19 mouse cellular contexts compared by ENCODE assay signal in the genomic region with DNA sequence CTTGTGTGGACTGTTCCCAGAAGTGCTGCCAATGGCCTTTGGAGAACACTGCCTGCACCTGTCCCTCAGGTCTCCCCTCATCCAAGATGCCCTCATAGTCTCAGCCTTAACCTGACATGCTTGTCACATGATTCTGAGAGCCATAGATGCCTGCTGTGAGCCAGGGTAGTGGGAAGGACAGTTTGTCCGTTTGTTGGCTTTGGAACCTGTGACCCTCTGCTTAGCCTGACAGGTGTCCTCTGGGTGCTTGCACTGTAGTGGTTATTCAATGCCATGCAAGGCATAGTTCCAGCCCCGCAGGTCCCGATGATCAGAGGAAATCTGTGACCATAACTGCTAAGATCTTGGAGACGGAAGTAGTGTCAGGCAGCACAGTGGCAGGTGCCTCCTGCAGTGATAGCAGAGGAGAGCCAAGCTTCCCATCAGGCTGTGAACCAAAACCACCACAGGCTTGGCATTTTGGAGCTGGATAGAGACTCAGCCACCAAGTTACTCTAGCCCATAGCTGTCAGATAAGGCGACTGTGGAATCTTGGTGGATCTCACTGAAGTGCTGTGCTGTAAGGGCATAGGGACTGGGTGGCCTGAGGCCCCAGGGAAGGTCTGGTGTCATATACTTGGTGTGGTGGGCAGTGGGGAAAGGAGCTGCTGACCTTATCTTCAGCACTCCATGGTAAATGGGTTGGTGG. TPM values are rescaled to one million over a fixed set of nuclear protein-coding genes. Genes with fewer than 3 reads are reported as not detected.
A peak's percentile ranks its signal among the peaks of the same experiment; 100 is the strongest.
DNase-seq lines count a peak whose midpoint lies in the region; ATAC-seq lines count a peak whose summit lies in the region.
"Had no signal": no experiment of that assay in that cellular context is flagged by ENCODE, and none has a peak within 500 bp of the region (broad histone marks: within the 10 kb centered on the region; RNA-seq: fewer than 3 reads in every experiment).

1700029I15Rik (plus strand) TSS at position 638 of the 688 bp plus-strand sequence.

- H3K9ac ChIP-seq in intestine, embryonic 14.5 days (ENCODE audit: low read length) = no peak within 1 kb of the TSS
- no peak within 1 kb of the TSS for H3K9ac ChIP-seq in intestine, embryonic 16.5 days (ENCODE audit: low read depth, low read length)
- H3K9ac ChIP-seq: forebrain, embryonic 15.5 days; heart, embryonic 12.5 days; midbrain, embryonic 15.5 days had no signal

- no peak within 1 kb of the TSS for H3K4me3 ChIP-seq in intestine, embryonic 14.5 days (ENCODE audit: low read depth, low read length)
- no peak within 1 kb of the TSS for H3K4me3 ChIP-seq in intestine, embryonic 16.5 days (ENCODE audit: low read length)
- H3K4me3 ChIP-seq: embryonic facial prominence, embryonic 10.5 days; forebrain, embryonic 15.5 days; heart, embryonic 12.5 days; midbrain, embryonic 15.5 days; neural tube, embryonic 13.5 days had no signal

- 85% methylated on average over 5 of the region's 5 CpGs for WGBS in intestine, embryonic 14.5 days
- 85% methylated on average over 5 of the region's 5 CpGs for WGBS in intestine, embryonic 16.5 days

- peaks cover 88% of the 10 kb centered on the region for H3K36me3 ChIP-seq in intestine, embryonic 14.5 days (ENCODE audit: control insufficient read depth, insufficient read depth, low read length)
- H3K36me3 ChIP-seq in intestine, embryonic 16.5 days (ENCODE audit: control insufficient read depth, insufficient read depth, low read length) = peaks cover 20% of the 10 kb centered on the region; the same call in 1 of the 2 replicates

- intact Hi-C loops in left cerebral cortex, postnatal 10 days (cut with DNase I) = no loop called here

- no peak within 1 kb of the TSS for H3K4me2 ChIP-seq in intestine, embryonic 14.5 days (ENCODE audit: low read length)
- no peak within 1 kb of the TSS for H3K4me2 ChIP-seq in intestine, embryonic 16.5 days (ENCODE audit: low read depth, low read length)
- H3K4me2 ChIP-seq: forebrain, embryonic 15.5 days; heart, embryonic 12.5 days; midbrain, embryonic 15.5 days; neural tube, embryonic 13.5 days had no signal

- no peaks in the 10 kb centered on the region for H3K9me3 ChIP-seq in intestine, embryonic 14.5 days (ENCODE audit: control insufficient read depth, low read length)
- no peaks in the 10 kb centered on the region for H3K9me3 ChIP-seq in intestine, embryonic 16.5 days (ENCODE audit: control insufficient read depth, low read length)
- H3K9me3 ChIP-seq: embryonic facial prominence, embryonic 10.5 days; forebrain, embryonic 15.5 days; heart, embryonic 12.5 days; midbrain, embryonic 15.5 days; neural tube, embryonic 13.5 days had no signal

- H3K4me1 ChIP-seq in intestine, embryonic 14.5 days (replicated peaks; ENCODE audit: control insufficient read depth, insufficient read depth, low read length) = no peaks in the 10 kb centered on the region
- no peaks in the 10 kb centered on the region for H3K4me1 ChIP-seq in intestine, embryonic 16.5 days (ENCODE audit: control insufficient read depth, insufficient read depth, low read length)
- H3K4me1 ChIP-seq: embryonic facial prominence, embryonic 10.5 days; heart, embryonic 12.5 days had no signal

- H3K27ac ChIP-seq in intestine, embryonic 14.5 days (ENCODE audit: low read depth) = 0 out of 2 replicates have a peak within 1 kb of the TSS, but pooled peaks have one; percentile 11
- H3K27ac ChIP-seq in intestine, embryonic 16.5 days (ENCODE audit: low read length) = no peak within 1 kb of the TSS
- H3K27ac ChIP-seq: embryonic facial prominence, embryonic 10.5 days; forebrain, embryonic 15.5 days; hindbrain, postnatal 0 days; kidney, postnatal 0 days; midbrain, embryonic 15.5 days had no signal

- no peak for ATAC-seq in cerebellum, adult (ENCODE audit: insufficient number of reproducible peaks, low FRiP score, low TSS enrichment)
- ATAC-seq in intestine, embryonic 14.5 days (replicated peaks; ENCODE audit: low FRiP score, low TSS enrichment, low read depth) = no peak
- ATAC-seq in intestine, embryonic 16.5 days = no peak
- ATAC-seq: forebrain, embryonic 15.5 days; hindbrain, postnatal 0 days; midbrain, embryonic 15.5 days had no signal

- DNase-seq in cerebellum, adult 11-12 months = peak; percentile 72
- no peak for DNase-seq in intestine, embryonic 14.5 days (ENCODE audit: low spot score)
- peak; percentile 73 for DNase-seq in cerebellum, adult 9-11 months
- peak; percentile 49 to 58 for DNase-seq in cerebellum, postnatal 36 days
- DNase-seq in left cerebral cortex, postnatal 10 days (ENCODE audit: extremely low spot score in 1 of 2, low spot score in 2 of 2) = no peak
- DNase-seq: gastrocnemius, postnatal 14 days; heart, adult 18-20 months; heart, postnatal 14 days; kidney, adult 11 months; thymus, postnatal 25 days had no signal

- H3K27me3 ChIP-seq in intestine, embryonic 14.5 days (replicated peaks; ENCODE audit: control insufficient read depth, insufficient read depth, low read length) = no peaks in the 10 kb centered on the region
- H3K27me3 ChIP-seq in intestine, embryonic 16.5 days (replicated peaks; ENCODE audit: control insufficient read depth, insufficient read depth, low read length) = no peaks in the 10 kb centered on the region
- H3K27me3 ChIP-seq: forebrain, embryonic 15.5 days; midbrain, embryonic 15.5 days; neural tube, embryonic 13.5 days had no signal

RNA-seq across cellular contexts. Expression of gene 1700029I15Rik, which starts in this region (rescaled TPM):
- polyA plus RNA-seq in intestine, embryonic 14.5 days (2014; fragmentation: Nextera tagmentation; extraction: Ambion mirVana) = 1.7 TPM in 2 replicates
- polyA plus RNA-seq in intestine, embryonic 16.5 days (2015; fragmentation: Nextera tagmentation; extraction: Ambion mirVana) = 5.0 and 5.6 TPM in 2 replicates
- 1 to 10 TPM; 3.7 TPM for total RNA-seq in left cerebral cortex, postnatal 10 days (2021)

Comparison
In these comparisons a context has a peak if more than half of its experiments do, and no peak if none do; other contexts are left out.
1. DNase-seq: peak in cerebellum, adult 11-12 months (single experiment), cerebellum, adult 9-11 months (single experiment) and cerebellum, postnatal 36 days (2 of 2); none in intestine, embryonic 14.5 days (single experiment) and left cerebral cortex, postnatal 10 days (0 of 2).